Mouse (Mus musculus) ES-E14 (cell line): Measurements from ENCODE around the gene Chrna5. TPM values are rescaled to one million over a fixed set of nuclear protein-coding genes. Genes with fewer than 3 reads are reported as not detected.

Source experiments
- DNase-seq: peaks from one replicate; pipeline ENCODE4 v3.0.0-alpha.2; 2013; ENCODE audit warnings: low read depth, low spot score
- H3K27ac ChIP-seq: 2 replicates; pipeline ENCODE4 v1.5.1; 2012; ENCODE audit warnings: low read depth, mild to moderate bottlenecking, low read length, moderate library complexity, mixed read lengths; ENCODE audit not compliant: poor library complexity, insufficient read depth, severe bottlenecking
- H3K36me3 ChIP-seq: 2 replicates; pipeline ENCODE4 v1.6.1; 2012; ENCODE audit warnings: mild to moderate bottlenecking, low read length, moderate library complexity, mixed read lengths; ENCODE audit not compliant: control insufficient read depth, poor library complexity, insufficient read depth, severe bottlenecking
- H3K4me1 ChIP-seq, 2 experiments: fragments of 150-350 bp in 1 of 2; sonication (generic) in 1 of 2; 2 replicates each; pipeline ENCODE4 v1.6.1; 2012; ENCODE audit warnings: low read length in 2 of 2, mild to moderate bottlenecking in 1 of 2, mixed read lengths in 1 of 2; ENCODE audit not compliant: control insufficient read depth in 2 of 2, insufficient read depth in 2 of 2, poor library complexity in 1 of 2
- H3K4me3 ChIP-seq, 2 experiments: fragments of 150-350 bp in 1 of 2; sonication (generic) in 1 of 2; 2 replicates each; pipeline ENCODE4 v1.5.1; 2012; ENCODE audit warnings: low read length in 2 of 2, low read depth in 1 of 2, mild to moderate bottlenecking in 1 of 2, mixed read lengths in 1 of 2; ENCODE audit not compliant: insufficient read depth in 1 of 2, poor library complexity in 1 of 2, severe bottlenecking in 1 of 2
- H3K9ac ChIP-seq: 2 replicates; pipeline ENCODE4 v1.6.1; 2012; ENCODE audit warnings: low read depth, mild to moderate bottlenecking, low read length, mixed read lengths; ENCODE audit not compliant: poor library complexity, insufficient read depth, severe bottlenecking
- H3K9me3 ChIP-seq: fragments of 150-350 bp; sonication (generic); 2 replicates; pipeline ENCODE4 v1.6.1; 2012; ENCODE audit warnings: low read depth, mild to moderate bottlenecking, low read length; ENCODE audit not compliant: control insufficient read depth, insufficient read depth
- CHD2 ChIP-seq: IDR thresholded peaks from 2 replicates; pipeline ENCODE4 v1.6.1; 2014; ENCODE audit warnings: mild to moderate bottlenecking, low read depth, low read length, inconsistent platforms
- HCFC1 ChIP-seq: IDR thresholded peaks from 2 replicates; pipeline ENCODE4 v1.6.1; 2012; ENCODE audit warnings: low read length, inconsistent platforms, borderline replicate concordance; ENCODE audit not compliant: insufficient read depth
- MAFK ChIP-seq: IDR thresholded peaks from 2 replicates; pipeline ENCODE4 v1.6.1; 2014; ENCODE audit warnings: mild to moderate bottlenecking, low read depth, low read length, inconsistent platforms; ENCODE audit not compliant: insufficient read depth
- ZC3H11A ChIP-seq: IDR thresholded peaks from 2 replicates; pipeline ENCODE4 v1.6.1; 2012; ENCODE audit warnings: low read depth, mild to moderate bottlenecking, inconsistent platforms, low read length, borderline replicate concordance
- ZNF384 ChIP-seq: IDR thresholded peaks from 2 replicates; pipeline ENCODE4 v1.6.1; 2012; ENCODE audit warnings: low read depth, low read length, inconsistent platforms
- in situ Hi-C, 2 experiments: fragments of 600-800 bp; cut with MboI; formaldehyde crosslinking; loops; one replicate each; pipeline ENCODE4 v1.15.1; 2025; ENCODE audit warnings: low sequenced_read_pairs in 2 of 2, inconsistent platforms in 1 of 2; ENCODE audit not compliant: unreplicated experiment in 2 of 2
- total RNA-seq: library from RNA; depleted of rRNA; stranded (reverse); fragments of 300-350 nt; gene quantifications from 2 replicates; pipeline ENCODE4 v1.2.3, GENCODE M21; 2012; rRNA removed

The Chrna5 gene
- total RNA-seq, 1 experiment: 1.3 TPM

DNA sequence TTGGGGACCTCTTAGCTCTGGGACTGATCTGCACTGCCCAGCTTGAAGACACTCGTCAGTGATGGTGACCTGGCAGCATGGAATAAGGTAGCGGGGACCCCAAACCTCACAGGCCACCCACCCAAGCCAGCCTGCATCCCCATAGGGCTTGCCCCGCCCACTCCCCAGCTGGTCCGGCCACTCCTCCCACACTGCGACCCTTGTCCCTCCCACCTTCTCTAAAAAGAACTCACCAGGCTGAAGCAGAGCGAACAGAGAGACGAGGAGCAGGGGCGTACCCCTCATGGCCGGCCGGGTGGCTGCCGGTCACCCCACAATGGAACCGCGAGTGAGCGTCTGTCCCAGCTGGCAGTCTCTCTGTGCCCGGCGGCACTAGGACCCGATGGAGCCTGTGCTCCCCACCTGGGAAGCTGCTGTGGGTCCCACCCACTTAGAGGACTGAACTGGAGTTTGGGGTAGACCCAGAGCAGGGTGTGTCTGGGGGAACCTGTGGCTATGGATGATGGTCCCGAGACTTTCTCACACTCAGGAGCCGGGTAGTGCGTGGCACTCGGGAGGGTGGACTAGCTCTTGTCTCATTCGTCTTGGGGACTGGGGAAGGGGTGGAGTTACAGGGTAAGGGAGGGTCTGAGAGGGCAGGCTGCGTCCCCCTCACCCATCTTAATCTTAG lies 67.7 kb downstream of the Chrna5 start, which contains the start of gene Chrnb4:
Chrnb4 (minus strand) TSS at position 569 of the 670 bp plus-strand sequence.
- H3K27ac ChIP-seq: no peak within 1 kb of the TSS
- H3K36me3 ChIP-seq: no peaks in the 10 kb centered on the region
- no peak for DNase-seq
- no peaks in the 10 kb centered on the region for H3K9me3 ChIP-seq
- no peak for TF ChIP-seq HCFC1
- TF ChIP-seq CHD2: no peak
- TF ChIP-seq MAFK: no peak
- no peak for TF ChIP-seq ZNF384
- TF ChIP-seq ZC3H11A: no peak
- H3K4me1 ChIP-seq: peaks cover 0 to 6% of the 10 kb centered on the region in 2 experiments; a peak in 3 of 4 replicates
- in situ Hi-C loops: loop anchor here in 1 of 2 experiments (10.0 kb wide), 1 partner anchor 56 kb away; no protein-coding TSS in a partner anchor
- peak within 1 kb of the TSS; percentile 38; the same call in 1 of the 2 replicates for H3K9ac ChIP-seq
- peak within 1 kb of the TSS; percentile 74 to 85 for H3K4me3 ChIP-seq

DNA sequence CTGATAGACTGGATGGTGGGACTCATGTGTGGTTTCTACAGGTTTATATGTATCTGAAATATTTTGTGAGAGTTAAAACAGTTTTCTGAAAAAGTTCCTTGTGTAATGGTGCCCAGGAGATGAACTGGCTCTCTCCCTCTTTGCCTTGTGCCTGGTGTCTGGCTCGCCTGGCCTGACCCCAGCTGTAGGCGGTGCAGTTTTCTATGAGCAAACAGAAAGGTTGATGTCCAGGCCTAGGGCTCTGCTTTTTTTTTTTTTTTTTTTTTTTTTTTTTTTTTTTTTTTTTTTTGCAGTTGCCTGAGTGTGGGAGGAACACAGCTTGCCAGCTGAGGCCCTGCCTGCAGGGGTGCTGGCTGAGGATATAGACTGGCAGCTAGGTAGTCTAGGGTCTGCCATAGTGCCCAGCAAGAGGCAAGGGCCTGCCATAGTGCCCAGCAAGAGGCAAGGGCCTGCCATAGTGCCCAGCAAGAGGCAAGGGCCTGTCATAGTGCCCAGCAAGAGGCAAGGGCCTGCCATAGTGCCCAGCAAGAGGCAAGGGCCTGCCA lies 74.8 kb downstream of the Chrna5 start:
- TF ChIP-seq CHD2 (no peak), ZC3H11A (no peak), MAFK (no peak), ZNF384 (no peak), HCFC1 (no peak)
- H3K36me3 ChIP-seq: no peaks in the 10 kb centered on the region
- H3K27ac ChIP-seq: no peak overlapping the region
- H3K9me3 ChIP-seq: no peaks in the 10 kb centered on the region
- in situ Hi-C loops: no loop called here
- no peak for DNase-seq
- no peak overlapping the region for H3K4me3 ChIP-seq
- no peaks in the 10 kb centered on the region for H3K4me1 ChIP-seq
- H3K9ac ChIP-seq: no peak overlapping the region

Other genes starting within 250 kb of the Chrna5 start
- gene Wdr61, start 246.4 kb upstream of the Chrna5 start, total RNA-seq: 63.8 and 88.6 TPM in 2 replicates
- 16.9 and 22.5 TPM in 2 replicates for gene Crabp1, start 216.1 kb upstream of the Chrna5 start, total RNA-seq
- gene Ireb2, start 117.1 kb upstream of the Chrna5 start, total RNA-seq: 40.3 and 51.0 TPM in 2 replicates
- 1.8 and 1.9 TPM in 2 replicates for gene Hykk, start 63.6 kb upstream of the Chrna5 start, total RNA-seq
- gene Psma4, start 30.1 kb upstream of the Chrna5 start, total RNA-seq: 152 and 297 TPM in 2 replicates
- 0.49 and 0.53 TPM in 2 replicates for gene AY074887, start 29.9 kb upstream of the Chrna5 start, total RNA-seq
- gene Chrna3, start 45.7 kb downstream of the Chrna5 start, total RNA-seq: 0.04 TPM in 1 of 2 replicates, not detected in the other
- 0.18 and 0.48 TPM in 2 replicates for gene Chrnb4, start 67.9 kb downstream of the Chrna5 start, total RNA-seq
- gene Ube2q2, start 168.0 kb downstream of the Chrna5 start, total RNA-seq: 21.5 and 24.9 TPM in 2 replicates
- 58.4 and 60.5 TPM in 2 replicates for gene Fbxo22, start 228.0 kb downstream of the Chrna5 start, total RNA-seq